Mouse (Mus musculus): ENCODE results near the gene Recql5. TPM values are rescaled to one million over a fixed set of nuclear protein-coding genes. Genes with fewer than 3 reads are reported as not detected.

Gene Recql5
- 18.0 and 18.4 TPM in 2 replicates for polyA plus RNA-seq (2014; fragmentation: Nextera tagmentation; extraction: Ambion mirVana)

DNA sequence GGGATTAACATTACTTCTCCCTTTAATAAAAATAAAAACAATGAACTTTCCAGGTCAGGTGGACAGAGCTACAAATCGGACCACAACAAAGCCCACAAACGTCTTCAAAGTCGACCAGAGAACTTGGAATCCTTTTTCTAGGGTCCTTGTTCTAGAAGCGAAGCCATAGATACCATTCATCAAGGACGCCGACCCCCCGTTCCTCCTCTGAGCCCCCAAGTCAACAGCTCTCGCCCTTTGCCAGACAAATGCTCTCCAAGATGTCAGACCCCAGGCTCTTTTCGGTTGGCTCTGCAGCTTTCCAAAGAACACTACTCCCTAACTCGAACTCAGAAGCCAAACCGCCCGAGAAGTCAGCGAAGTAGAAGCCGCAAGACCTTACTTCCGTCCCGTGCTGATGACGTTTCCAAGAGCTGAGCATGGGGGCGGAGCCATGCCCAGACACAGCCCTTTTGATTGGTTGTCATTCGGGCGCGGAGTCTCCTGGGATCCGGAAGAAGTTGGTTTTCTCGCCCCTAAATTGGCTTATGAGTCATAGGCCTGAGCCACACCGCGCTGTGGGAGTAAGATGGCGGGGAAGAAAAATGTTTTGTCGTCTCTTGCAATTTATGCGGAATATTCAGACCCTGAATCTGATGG is at the start of gene Recql5, which contains the start of gene Sap30bp:
TSS of gene Recql5 (minus strand) at position 370 of the 639 bp plus-strand sequence.
TSS of gene Sap30bp (plus strand) at position 175 of the 639 bp plus-strand sequence.
- H3K4me3 ChIP-seq (replicated peaks; ENCODE audit: low read depth, low read length), result peak within 1 kb of the TSS; percentile 97
- H3K27ac ChIP-seq (replicated peaks; ENCODE audit: low read depth, low read length), result peak within 1 kb of the TSS; percentile 66
- peak within 1 kb of the TSS; percentile 85 for H3K4me2 ChIP-seq (ENCODE audit: low read length)
- H3K9me3 ChIP-seq (ENCODE audit: control insufficient read depth, low read length), result no peaks in the 10 kb centered on the region
- peak; percentile 100 for DNase-seq
- H3K36me3 ChIP-seq (ENCODE audit: control insufficient read depth, insufficient read depth, low read length), result peaks cover 29% of the 10 kb centered on the region
- ATAC-seq (ENCODE audit: low FRiP score, low TSS enrichment), result peak; percentile 94
- peak within 1 kb of the TSS; percentile 84 for H3K9ac ChIP-seq (replicated peaks; ENCODE audit: low read length)
- under 1% methylated on average over 28 of the region's 28 CpGs for WGBS
- no peaks in the 10 kb centered on the region for H3K27me3 ChIP-seq (ENCODE audit: control insufficient read depth, insufficient read depth, low read length)
- peaks cover 17% of the 10 kb centered on the region for H3K4me1 ChIP-seq (ENCODE audit: control insufficient read depth, insufficient read depth, low read length)

DNA sequence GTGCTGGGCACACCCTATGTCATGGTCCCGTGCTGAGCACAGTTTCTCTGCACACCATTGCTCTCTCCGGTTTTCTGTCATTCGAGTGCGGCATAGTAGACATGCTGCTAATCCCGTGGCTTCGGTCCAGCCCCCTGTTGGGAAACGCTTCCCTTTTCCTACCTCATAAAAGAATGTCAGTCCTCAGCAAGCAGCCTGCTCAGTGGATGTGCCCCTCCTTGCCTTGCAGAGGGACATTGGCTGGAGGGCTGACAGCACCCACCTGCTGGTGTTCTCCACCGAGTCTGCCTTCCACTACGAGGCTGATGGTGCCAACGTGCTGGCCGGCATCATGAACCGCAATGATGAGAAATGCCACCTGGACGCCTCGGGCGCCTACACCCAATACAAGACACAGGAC is 49.2 kb upstream of the Recql5 start:
- Histone ChIP-seq H3K4me1 (ENCODE audit: control insufficient read depth, insufficient read depth, low read length) (no peaks in the 10 kb centered on the region), H3K4me3 (replicated peaks; ENCODE audit: low read depth, low read length) (no peak overlapping the region), H3K27me3 (ENCODE audit: control insufficient read depth, insufficient read depth, low read length) (no peaks in the 10 kb centered on the region), H3K4me2 (ENCODE audit: low read length) (no peak overlapping the region), H3K36me3 (ENCODE audit: control insufficient read depth, insufficient read depth, low read length) (no peaks in the 10 kb centered on the region), H3K9ac (replicated peaks; ENCODE audit: low read length) (no peak overlapping the region), H3K27ac (replicated peaks; ENCODE audit: low read depth, low read length) (no peak overlapping the region), H3K9me3 (ENCODE audit: control insufficient read depth, low read length) (no peaks in the 10 kb centered on the region)
- ATAC-seq (ENCODE audit: low FRiP score, low TSS enrichment), result no peak
- no peak for DNase-seq
- WGBS, result 91% methylated on average over 15 of the region's 15 CpGs

GRCm38 (mm10) chr11:115975544-115975943 is 42.3 kb upstream of the Recql5 start:
- H3K9me3 ChIP-seq (ENCODE audit: control insufficient read depth, low read length), result no peaks in the 10 kb centered on the region
- no peak overlapping the region for H3K9ac ChIP-seq (replicated peaks; ENCODE audit: low read length)
- H3K4me1 ChIP-seq (ENCODE audit: control insufficient read depth, insufficient read depth, low read length), result peaks cover 9% of the 10 kb centered on the region; the same call in 1 of the 2 replicates
- no peaks in the 10 kb centered on the region for H3K36me3 ChIP-seq (ENCODE audit: control insufficient read depth, insufficient read depth, low read length)
- WGBS, result 35% methylated on average over 12 of the region's 12 CpGs
- no peak overlapping the region for H3K4me2 ChIP-seq (ENCODE audit: low read length)
- H3K27ac ChIP-seq (replicated peaks; ENCODE audit: low read depth, low read length), result no peak overlapping the region
- ATAC-seq (ENCODE audit: low FRiP score, low TSS enrichment), result no peak
- peaks cover 30% of the 10 kb centered on the region for H3K27me3 ChIP-seq (ENCODE audit: control insufficient read depth, insufficient read depth, low read length)
- no peak overlapping the region for H3K4me3 ChIP-seq (replicated peaks; ENCODE audit: low read depth, low read length)
- DNase-seq, result no peak

DNA sequence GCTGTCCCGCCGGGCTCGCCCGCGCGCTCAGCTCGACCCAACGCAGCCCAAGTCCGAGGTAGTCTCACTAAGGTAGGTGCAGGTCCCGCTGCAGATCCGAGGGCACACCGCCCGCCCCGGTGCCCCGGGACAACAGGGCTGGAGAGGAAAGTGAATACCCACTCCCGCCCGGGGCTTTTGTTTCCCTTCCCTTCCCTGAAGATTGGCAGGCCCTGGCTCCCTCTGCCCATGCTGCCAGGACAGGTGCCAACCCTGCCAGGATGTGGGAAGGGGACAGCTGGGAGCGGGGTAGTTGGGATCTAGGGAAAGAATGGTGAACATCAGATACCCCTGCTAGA is 41.8 kb upstream of the Recql5 start:
- Histone ChIP-seq H3K9me3 (ENCODE audit: control insufficient read depth, low read length) (no peaks in the 10 kb centered on the region), H3K27ac (replicated peaks; ENCODE audit: low read depth, low read length) (no peak overlapping the region), H3K9ac (replicated peaks; ENCODE audit: low read length) (0 out of 2 replicates have a peak overlapping the region, but pooled peaks have one; percentile 12), H3K4me3 (replicated peaks; ENCODE audit: low read depth, low read length) (peak overlapping the region; percentile 34), H3K4me1 (ENCODE audit: control insufficient read depth, insufficient read depth, low read length) (peaks cover 9% of the 10 kb centered on the region; the same call in 1 of the 2 replicates), H3K36me3 (ENCODE audit: control insufficient read depth, insufficient read depth, low read length) (no peaks in the 10 kb centered on the region), H3K4me2 (ENCODE audit: low read length) (peak overlapping the region; percentile 55), H3K27me3 (ENCODE audit: control insufficient read depth, insufficient read depth, low read length) (peaks cover 30% of the 10 kb centered on the region)
- DNase-seq, result no peak
- ATAC-seq (ENCODE audit: low FRiP score, low TSS enrichment), result no peak
- WGBS, result 2% methylated on average over 18 of the region's 18 CpGs

DNA sequence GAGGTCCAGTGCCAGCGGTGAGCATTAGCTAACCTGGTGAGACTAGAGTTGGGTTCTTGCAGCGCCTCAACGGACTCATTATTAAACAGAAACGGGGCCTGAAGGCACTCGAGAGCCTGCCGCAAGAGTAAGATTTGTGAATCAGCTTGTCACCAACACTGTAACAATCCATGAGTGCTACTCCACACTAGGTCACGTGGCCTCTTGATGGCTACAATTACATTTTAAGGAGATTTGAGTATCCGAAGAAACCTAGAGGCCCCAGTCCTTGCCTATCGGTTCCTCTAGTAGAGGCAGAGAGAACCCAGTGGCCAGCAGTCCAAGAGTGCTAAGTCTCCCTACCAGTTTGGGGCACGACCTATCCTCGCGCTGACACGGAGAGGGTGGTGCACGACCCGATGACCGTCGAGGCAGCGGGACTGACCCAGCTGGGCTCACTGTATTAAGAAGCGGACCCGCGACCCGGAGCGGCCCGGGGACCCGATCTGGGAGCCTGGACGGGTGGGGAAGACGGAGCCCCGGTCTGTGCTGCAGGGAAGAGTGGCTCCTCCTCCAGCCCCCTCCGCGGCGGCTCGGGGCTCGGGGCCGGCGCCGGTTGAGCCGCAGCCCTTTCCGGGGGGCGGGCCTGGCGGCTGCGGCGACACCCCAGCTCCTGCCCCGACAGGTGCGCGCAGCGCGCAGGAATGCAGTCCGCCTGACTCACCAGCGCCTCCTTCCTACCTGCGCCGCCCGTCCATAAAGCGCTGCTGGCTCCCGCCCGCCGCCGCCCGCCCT is 41.2 kb upstream of the Recql5 start, which contains the start of gene Itgb4:
TSS of gene Itgb4 (plus strand) at position 401 of the 774 bp plus-strand sequence.
- Histone ChIP-seq H3K27me3 (ENCODE audit: control insufficient read depth, insufficient read depth, low read length) (peaks cover 30% of the 10 kb centered on the region), H3K9me3 (ENCODE audit: control insufficient read depth, low read length) (no peaks in the 10 kb centered on the region), H3K4me3 (replicated peaks; ENCODE audit: low read depth, low read length) (peak within 1 kb of the TSS; percentile 34), H3K4me2 (ENCODE audit: low read length) (peak within 1 kb of the TSS; percentile 55), H3K4me1 (ENCODE audit: control insufficient read depth, insufficient read depth, low read length) (peaks cover 9% of the 10 kb centered on the region; the same call in 1 of the 2 replicates), H3K9ac (replicated peaks; ENCODE audit: low read length) (0 out of 2 replicates have a peak within 1 kb of the TSS, but pooled peaks have one; percentile 12), H3K36me3 (ENCODE audit: control insufficient read depth, insufficient read depth, low read length) (no peaks in the 10 kb centered on the region), H3K27ac (replicated peaks; ENCODE audit: low read depth, low read length) (no peak within 1 kb of the TSS)
- 11% methylated on average over 55 of the region's 58 CpGs for WGBS
- ATAC-seq (ENCODE audit: low FRiP score, low TSS enrichment), result no peak
- DNase-seq, result peak; percentile 46

GRCm38 (mm10) chr11:115971016-115971415 is 37.7 kb upstream of the Recql5 start:
- 52% methylated on average over 6 of the region's 6 CpGs for WGBS
- Histone ChIP-seq H3K36me3 (ENCODE audit: control insufficient read depth, insufficient read depth, low read length) (peaks cover 10% of the 10 kb centered on the region), H3K9ac (replicated peaks; ENCODE audit: low read length) (no peak overlapping the region), H3K9me3 (ENCODE audit: control insufficient read depth, low read length) (no peaks in the 10 kb centered on the region), H3K4me1 (ENCODE audit: control insufficient read depth, insufficient read depth, low read length) (peaks cover 9% of the 10 kb centered on the region; the same call in 1 of the 2 replicates), H3K4me2 (ENCODE audit: low read length) (no peak overlapping the region), H3K27ac (replicated peaks; ENCODE audit: low read depth, low read length) (no peak overlapping the region), H3K4me3 (replicated peaks; ENCODE audit: low read depth, low read length) (no peak overlapping the region), H3K27me3 (ENCODE audit: control insufficient read depth, insufficient read depth, low read length) (peaks cover 27% of the 10 kb centered on the region)
- ATAC-seq (ENCODE audit: low FRiP score, low TSS enrichment), result no peak
- DNase-seq, result no peak

GRCm38 (mm10) chr11:115970006-115970673 is 36.9 kb upstream of the Recql5 start:
- H3K4me3 ChIP-seq (replicated peaks; ENCODE audit: low read depth, low read length), result no peak overlapping the region
- H3K9me3 ChIP-seq (ENCODE audit: control insufficient read depth, low read length), result no peaks in the 10 kb centered on the region
- no peak overlapping the region for H3K9ac ChIP-seq (replicated peaks; ENCODE audit: low read length)
- WGBS, result 54% methylated on average over 15 of the region's 15 CpGs
- H3K4me1 ChIP-seq (ENCODE audit: control insufficient read depth, insufficient read depth, low read length), result peaks cover 8% of the 10 kb centered on the region; the same call in 1 of the 2 replicates
- ATAC-seq (ENCODE audit: low FRiP score, low TSS enrichment) (no peak), DNase-seq (peak; percentile 13)
- no peak overlapping the region for H3K27ac ChIP-seq (replicated peaks; ENCODE audit: low read depth, low read length)
- peaks cover 19% of the 10 kb centered on the region for H3K36me3 ChIP-seq (ENCODE audit: control insufficient read depth, insufficient read depth, low read length)
- peaks cover 19% of the 10 kb centered on the region for H3K27me3 ChIP-seq (ENCODE audit: control insufficient read depth, insufficient read depth, low read length)
- H3K4me2 ChIP-seq (ENCODE audit: low read length), result no peak overlapping the region

- DNase-seq, result no peak
- H3K27me3 ChIP-seq (ENCODE audit: control insufficient read depth, insufficient read depth, low read length), result peaks cover 7% of the 10 kb centered on the region; the same call in 1 of the 2 replicates
- no peak overlapping the region for H3K4me2 ChIP-seq (ENCODE audit: low read length)
- no peak for ATAC-seq (ENCODE audit: low FRiP score, low TSS enrichment)
- H3K4me3 ChIP-seq (replicated peaks; ENCODE audit: low read depth, low read length), result no peak overlapping the region
- WGBS, result 68% methylated on average over 5 of the region's 5 CpGs
- no peaks in the 10 kb centered on the region for H3K9me3 ChIP-seq (ENCODE audit: control insufficient read depth, low read length)
- H3K36me3 ChIP-seq (ENCODE audit: control insufficient read depth, insufficient read depth, low read length), result peaks cover 31% of the 10 kb centered on the region
- no peak overlapping the region for H3K27ac ChIP-seq (replicated peaks; ENCODE audit: low read depth, low read length)
- H3K4me1 ChIP-seq (ENCODE audit: control insufficient read depth, insufficient read depth, low read length), result no peaks in the 10 kb centered on the region
- H3K9ac ChIP-seq (replicated peaks; ENCODE audit: low read length), result no peak overlapping the region
Observed at GRCm38 (mm10) chr11:115968731-115969405, 35.6 kb upstream of the Recql5 start.
